Mouse (Mus musculus): ENCODE results near the gene Olfr101. TPM values are rescaled to one million over a fixed set of nuclear protein-coding genes. Genes with fewer than 3 reads are reported as not detected.

Olfr101 gene
- total RNA-seq (2023) = not detected in 4 replicates

DNA sequence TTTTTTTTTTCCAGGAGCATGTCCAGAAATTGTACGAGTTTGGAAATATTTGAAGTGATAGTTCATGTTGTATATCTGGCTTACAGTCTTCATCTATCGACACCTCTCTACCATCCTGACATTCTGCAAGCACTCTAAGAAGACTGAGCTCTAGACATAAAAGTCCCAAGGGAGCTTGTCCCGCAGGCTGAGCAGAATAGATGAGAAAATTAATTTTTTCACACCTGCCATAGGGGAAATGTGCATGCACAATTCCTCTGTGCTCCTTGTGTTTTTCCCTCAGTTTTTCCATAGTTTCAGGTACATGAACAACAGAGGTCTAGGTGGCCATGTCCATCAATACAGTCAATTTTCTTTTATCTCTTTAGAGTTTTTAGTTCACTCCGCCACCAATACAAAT lies at the start of gene Olfr101:
Gene Olfr101 (minus strand): TSS at position 101 of the 400 bp plus-strand sequence.

DNA sequence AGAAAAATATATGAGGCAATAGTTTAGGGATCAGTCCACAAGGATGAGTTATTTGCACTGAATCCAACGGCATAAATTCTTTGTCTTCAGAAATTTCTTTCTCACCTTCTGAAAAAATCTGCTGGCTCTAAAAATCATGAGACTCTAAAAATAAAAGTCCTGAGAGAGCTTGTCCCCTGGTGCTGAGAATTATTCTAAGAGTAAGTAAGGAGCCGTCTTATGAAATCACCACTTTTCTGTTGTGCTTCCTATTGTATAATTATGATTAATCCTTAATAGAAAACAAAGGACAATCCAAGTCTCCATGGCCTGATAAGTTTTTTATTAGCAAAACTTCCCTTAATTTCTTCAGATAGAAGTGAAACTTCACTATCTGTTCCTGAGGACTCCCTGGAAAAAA lies 35.5 kb upstream of the Olfr101 start, which contains the start of gene Olfr103:
Gene Olfr103 (minus strand): TSS at position 101 of the 400 bp plus-strand sequence.

DNA sequence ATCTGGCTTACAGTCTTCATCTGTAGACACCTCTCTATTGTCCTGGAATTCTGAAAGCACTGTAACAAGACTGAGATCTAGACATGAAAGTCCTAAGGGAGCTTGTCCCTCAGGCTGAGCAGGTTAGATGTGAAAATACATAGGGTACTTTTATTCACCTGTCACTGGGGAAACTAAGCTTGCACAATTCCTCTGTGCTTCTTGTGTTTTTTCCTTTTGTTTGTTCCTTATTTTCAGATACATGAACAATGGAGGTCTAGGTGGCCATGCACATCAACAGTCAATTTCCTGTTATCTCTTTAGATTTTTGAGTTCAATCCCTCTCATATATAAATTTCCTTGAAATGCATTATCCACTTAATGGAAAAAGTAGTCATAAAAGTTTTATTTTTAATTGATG lies 12.8 kb upstream of the Olfr101 start, which contains the start of gene Olfr102:
Gene Olfr102 (minus strand): TSS at position 101 of the 400 bp plus-strand sequence.

DNA sequence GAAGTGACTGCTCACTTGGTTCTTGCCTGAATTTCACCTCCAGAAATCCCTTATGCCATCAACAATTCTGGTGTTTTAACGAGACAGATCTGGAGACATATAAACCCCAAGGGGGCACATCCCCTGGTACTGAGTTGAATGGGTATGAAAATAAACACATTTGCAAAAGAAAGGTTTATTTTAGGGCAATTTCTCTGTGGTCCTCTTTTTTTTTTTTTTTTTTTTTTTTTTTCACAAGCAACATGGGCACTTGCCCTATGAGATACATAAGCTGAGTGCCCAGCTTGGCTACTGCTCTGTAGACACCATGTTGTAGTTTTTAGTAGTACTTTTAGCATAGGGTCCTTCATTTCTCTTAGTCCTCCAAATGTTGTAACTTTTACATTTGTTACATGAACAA lies 20.8 kb downstream of the Olfr101 start, which contains the start of gene Olfr99:
Gene Olfr99 (minus strand): TSS at position 101 of the 400 bp plus-strand sequence.

DNA sequence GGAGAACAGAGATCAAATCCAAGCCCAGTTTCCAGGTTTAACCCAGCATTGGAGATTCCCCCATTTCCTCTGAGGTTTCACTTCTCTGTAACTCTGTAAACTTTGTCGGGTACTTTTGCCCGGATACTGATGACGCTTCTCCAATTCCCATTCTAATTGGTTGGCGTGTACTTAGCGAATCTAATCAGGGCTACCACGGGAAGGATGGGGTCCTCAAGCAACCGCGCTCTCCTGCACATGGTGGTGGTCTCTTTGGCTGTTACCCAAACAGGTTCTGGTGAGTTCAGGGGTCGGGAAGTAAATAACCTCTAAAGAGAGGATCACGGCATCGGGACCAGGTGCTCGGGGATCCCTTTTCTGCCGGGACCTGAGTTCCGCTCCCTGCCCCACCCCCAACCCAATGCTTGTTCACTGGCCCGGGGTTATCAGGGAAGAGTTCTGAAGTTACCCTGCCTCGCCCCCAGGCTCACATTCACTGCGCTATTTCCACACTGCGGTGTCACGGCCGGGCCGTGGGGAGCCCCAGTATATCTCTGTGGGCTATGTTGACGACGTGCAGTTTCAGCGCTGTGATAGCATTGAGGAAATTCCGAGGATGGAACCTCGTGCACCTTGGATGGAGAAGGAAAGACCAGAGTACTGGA lies 33.9 kb downstream of the Olfr101 start, which contains the start of gene H2-M3:
Gene H2-M3 (plus strand): TSS at position 163 of the 644 bp plus-strand sequence.

GRCm38 (mm10) chr17:37263626-37264025 lies 40.5 kb downstream of the Olfr101 start, which contains the start of gene Olfr98:
TSS of gene Olfr98 (minus strand) at chr17:37263749.

Other genes with a start within 250 kb of the Olfr101 start
- 0.21 TPM in 1 of 4 replicates, not detected in the others for gene Olfr90, start 215.8 kb downstream of the Olfr101 start, total RNA-seq (2023)
- gene Olfr91, start 206.0 kb downstream of the Olfr101 start, total RNA-seq (2023) = not detected in 4 replicates
- not detected in 4 replicates for gene Olfr92, start 184.2 kb downstream of the Olfr101 start, total RNA-seq (2023)
- gene Olfr93, start 142.8 kb downstream of the Olfr101 start, total RNA-seq (2023) = not detected in 4 replicates
- 0.89 TPM in 1 of 4 replicates, not detected in the others for gene Ubd, start 110.4 kb downstream of the Olfr101 start, total RNA-seq (2023)
- gene Olfr94, start 103.3 kb downstream of the Olfr101 start, total RNA-seq (2023) = not detected in 4 replicates
- not detected in 4 replicates for gene Olfr95, start 91.2 kb downstream of the Olfr101 start, total RNA-seq (2023)
- gene Olfr96, start 84.2 kb downstream of the Olfr101 start, total RNA-seq (2023) = not detected in 4 replicates
- gene Olfr97, start 67.0 kb downstream of the Olfr101 start, total RNA-seq (2023) = not detected in 4 replicates
- gene Olfr98, start 40.6 kb downstream of the Olfr101 start, total RNA-seq (2023) = not detected in 4 replicates
- gene H2-M3, start 34.1 kb downstream of the Olfr101 start, total RNA-seq (2023) = 56.5 to 62.1 TPM (median 57.9 TPM) in 4 replicates
- gene Olfr99, start 20.9 kb downstream of the Olfr101 start, total RNA-seq (2023) = not detected in 4 replicates
- gene Olfr102, start 12.7 kb upstream of the Olfr101 start, total RNA-seq (2023) = not detected in 4 replicates
- gene Olfr103, start 35.4 kb upstream of the Olfr101 start, total RNA-seq (2023) = not detected in 4 replicates
- not detected in 4 replicates for gene Olfr104-ps, start 55.3 kb upstream of the Olfr101 start, total RNA-seq (2023)
- not detected in 4 replicates for gene Olfr105-ps, start 74.7 kb upstream of the Olfr101 start, total RNA-seq (2023)
- not detected in 4 replicates for gene Olfr106-ps, start 86.1 kb upstream of the Olfr101 start, total RNA-seq (2023)
- gene Olfr107, start 94.9 kb upstream of the Olfr101 start, total RNA-seq (2023) = 0.15 TPM in 1 of 4 replicates, not detected in the others
- gene Olfr108, start 141.2 kb upstream of the Olfr101 start, total RNA-seq (2023) = not detected in 4 replicates
- gene Olfr109, start 154.6 kb upstream of the Olfr101 start, total RNA-seq (2023) = not detected in 4 replicates
- not detected in 4 replicates for gene H2-M2, start 179.2 kb upstream of the Olfr101 start, total RNA-seq (2023)
- not detected in 4 replicates for gene Olfr110, start 188.2 kb upstream of the Olfr101 start, total RNA-seq (2023)
- gene Olfr111, start 203.7 kb upstream of the Olfr101 start, total RNA-seq (2023) = not detected in 4 replicates